Mouse (Mus musculus): ENCODE measurements at regions not wholly inside any gene's neighbourhood (a gene's known extent, or its start where the extent isn't known, plus 50 kb on each side); places are given as distances from the start of the nearest gene placed in this dataset.

DNA sequence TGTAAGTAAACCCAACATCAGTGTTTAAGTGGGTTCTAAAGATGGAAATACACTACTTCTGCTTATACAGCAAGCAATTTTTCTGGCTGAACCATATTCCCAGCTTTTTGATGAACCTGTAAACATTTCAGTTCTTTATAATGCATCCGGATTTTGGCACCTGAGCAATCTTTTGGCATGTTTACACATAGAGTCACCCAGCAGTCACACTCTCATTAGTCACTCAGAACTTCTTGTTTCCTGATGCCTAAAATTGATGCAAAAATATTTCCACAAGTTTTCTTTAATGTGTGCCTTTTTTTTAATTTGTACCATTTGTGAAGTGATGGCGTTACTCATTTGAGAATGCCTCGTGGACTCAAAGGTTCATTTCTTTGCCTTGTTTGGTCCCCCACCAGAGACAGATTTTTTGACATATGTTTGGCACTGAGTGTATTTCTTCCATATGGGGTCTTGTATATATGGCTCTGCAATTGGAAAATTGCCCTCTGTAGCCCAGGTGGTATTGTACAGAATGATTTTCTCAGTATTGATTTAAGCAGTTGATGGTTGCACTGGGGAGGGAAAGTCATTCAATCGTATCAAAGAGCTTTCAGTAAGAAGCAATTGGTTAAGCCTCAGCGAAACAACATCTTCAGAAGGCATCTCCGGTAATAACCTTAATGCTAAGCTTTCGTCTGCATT is 1149.7 kb downstream of the D3Ertd751e start:
- no peak for TF ChIP-seq CTCF (IDR thresholded peaks at IDR 0.05; ENCODE audit: low read depth)
- TF ChIP-seq EP300 (optimal IDR thresholded peaks at IDR 0.05), result no peak
